Mouse (Mus musculus) erythroblast, embryonic 14.5 days (primary cell): Measurements from ENCODE around the gene Rgs9.

Experiments used
- GATA1 ChIP-seq: IDR thresholded peaks from 2 replicates; pipeline ENCODE4 v1.6.1; 2012; ENCODE audit warnings: low read length, inconsistent platforms, mixed read lengths
- TAL1 ChIP-seq: IDR thresholded peaks from 3 replicates; pipeline ENCODE4 v1.6.1; 2012; ENCODE audit warnings: low read length, inconsistent platforms, mixed read lengths

DNA sequence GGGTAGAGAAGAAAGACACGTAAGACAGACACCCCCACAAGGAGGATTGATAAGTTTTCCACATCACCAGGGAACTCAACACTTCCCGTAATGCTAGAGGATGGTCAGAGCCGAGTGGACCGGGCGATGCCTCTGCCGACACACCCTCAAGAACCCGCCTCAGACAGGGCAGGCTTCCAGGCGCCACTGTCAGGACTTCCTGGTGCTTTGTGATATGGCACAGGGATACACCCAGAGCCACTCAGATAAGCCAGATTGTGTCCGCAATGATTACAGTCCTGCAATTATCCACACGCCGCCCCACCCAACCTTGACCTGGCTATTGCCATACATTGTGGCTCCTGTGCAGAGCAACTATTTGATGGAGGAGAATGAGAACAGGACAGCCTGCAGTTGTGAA lies 117.6 kb downstream of the Rgs9 start:
- no peak for TF ChIP-seq TAL1
- no peak for TF ChIP-seq GATA1
